Mouse (Mus musculus) lung, adult 2 months (tissue): Measurements from ENCODE around the gene Trim11.

Source experiments
- CTCF ChIP-seq: fragments of 200-500 bp; IDR thresholded peaks from 2 replicates; pipeline ENCODE4 v1.5.1; 2011; ENCODE audit warnings: mild to moderate bottlenecking, low read length, control low read depth; ENCODE audit not compliant: insufficient read depth
- POLR2A ChIP-seq: fragments of 200-500 bp; IDR thresholded peaks from 2 replicates; pipeline ENCODE4 v1.6.1; 2011; ENCODE audit warnings: low read depth, mild to moderate bottlenecking, control low read depth, low read length, borderline replicate concordance; ENCODE audit errors: extremely low read depth

DNA sequence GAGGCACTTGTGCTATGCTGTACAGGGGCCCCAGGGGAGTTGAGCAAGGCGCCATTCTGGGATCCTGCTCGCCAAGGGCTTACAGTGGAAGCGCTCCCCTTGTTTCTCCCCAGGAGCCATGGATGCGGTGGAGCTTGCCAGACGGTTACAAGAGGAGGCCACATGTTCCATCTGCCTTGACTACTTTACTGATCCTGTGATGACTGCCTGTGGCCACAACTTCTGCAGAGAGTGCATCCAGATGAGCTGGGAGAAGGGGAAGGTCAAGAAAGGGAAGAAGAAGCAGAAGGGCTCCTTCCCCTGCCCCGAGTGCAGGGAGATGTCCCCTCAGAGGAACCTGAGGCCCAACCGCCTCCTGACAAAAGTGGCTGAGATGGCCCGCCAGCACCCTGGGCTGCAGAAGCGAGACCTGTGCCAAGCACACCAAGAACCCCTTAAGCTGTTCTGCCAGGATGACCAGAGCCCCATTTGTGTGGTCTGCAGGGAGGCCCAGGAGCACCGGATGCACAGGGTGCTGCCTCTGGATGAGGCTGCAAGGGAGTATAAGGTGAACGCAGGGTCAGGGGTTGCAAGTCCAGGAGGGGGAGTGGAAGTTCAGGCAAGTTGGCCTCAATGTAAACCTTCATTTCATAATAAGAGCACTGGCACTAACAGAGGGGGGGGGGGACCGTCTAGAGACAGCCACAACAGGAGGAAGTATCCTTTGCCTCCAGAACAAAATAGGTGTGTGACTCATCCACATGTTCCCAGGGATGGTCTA is 12.7 kb upstream of the Trim11 start:
- TF ChIP-seq POLR2A (no peak), CTCF (no peak)
